40 mouse cellular contexts compared by ENCODE assay signal in the genomic region with DNA sequence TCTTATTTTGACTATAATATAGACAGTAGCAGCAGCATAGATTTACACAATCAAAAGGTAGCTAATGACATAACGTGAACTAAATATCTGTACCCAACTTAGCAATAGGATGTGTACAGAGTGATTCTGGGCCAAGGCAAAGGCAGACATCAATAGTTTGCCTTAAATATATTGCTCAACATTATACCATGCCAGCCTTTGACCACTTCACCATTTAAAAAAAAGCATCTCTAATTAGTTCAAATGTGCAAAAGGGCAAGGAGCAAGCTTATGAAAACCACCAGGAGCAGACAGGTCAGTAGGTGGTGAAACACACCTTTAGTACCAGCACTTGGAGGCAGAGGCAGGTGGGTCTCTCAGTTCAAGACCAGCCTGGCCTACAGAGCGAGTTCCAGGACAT. TPM values are rescaled to one million over a fixed set of nuclear protein-coding genes. Genes with fewer than 3 reads are reported as not detected.
"Had no signal": no experiment of that assay in that cellular context is flagged by ENCODE, and none has a peak within 500 bp of the region (broad histone marks: within the 10 kb centered on the region; RNA-seq: fewer than 3 reads in every experiment).

No protein-coding gene starts in this region.

- H3K9ac ChIP-seq: limb, embryonic 12.5 days; limb, embryonic 13.5 days; limb, embryonic 15.5 days; liver, embryonic 13.5 days; liver, embryonic 14.5 days; liver, embryonic 15.5 days; lung, embryonic 14.5 days; lung, embryonic 15.5 days; midbrain, embryonic 12.5 days; midbrain, embryonic 13.5 days; midbrain, embryonic 15.5 days; neural tube, embryonic 12.5 days had no signal

- H3K9me3 ChIP-seq: limb, embryonic 10.5 days; limb, embryonic 12.5 days; limb, embryonic 13.5 days; limb, embryonic 15.5 days; liver, embryonic 13.5 days; liver, embryonic 15.5 days; lung, embryonic 15.5 days; megakaryocyte, embryonic 14.5 days; midbrain, embryonic 10.5 days; midbrain, embryonic 12.5 days; midbrain, embryonic 13.5 days; midbrain, embryonic 15.5 days; neural tube, embryonic 12.5 days had no signal

- DNase-seq: left cerebral cortex, postnatal 4 days; liver, embryonic 13.5 days; lung, adult 18-20 months; lung, adult 2 months; lung, embryonic 14.5 days; lung, postnatal 10 days; lung, postnatal 14 days; lung, postnatal 36 days; lung, postnatal 4 days; midbrain, embryonic 14.5 days had no signal

- H3K27me3 ChIP-seq: limb, embryonic 12.5 days; limb, embryonic 13.5 days; limb, embryonic 15.5 days; liver, embryonic 13.5 days; liver, embryonic 15.5 days; lung, embryonic 15.5 days; megakaryocyte, embryonic 14.5 days; midbrain, embryonic 12.5 days; midbrain, embryonic 13.5 days; midbrain, embryonic 15.5 days; neural tube, embryonic 12.5 days had no signal

- H3K4me2 ChIP-seq: limb, embryonic 12.5 days; limb, embryonic 13.5 days; limb, embryonic 15.5 days; liver, embryonic 11.5 days; liver, embryonic 13.5 days; liver, embryonic 15.5 days; lung, embryonic 14.5 days; lung, embryonic 15.5 days; midbrain, embryonic 11.5 days; midbrain, embryonic 12.5 days; midbrain, embryonic 13.5 days; midbrain, embryonic 15.5 days; neural tube, embryonic 12.5 days had no signal

- H3K27ac ChIP-seq: left cerebral cortex, adult 2 months; limb, embryonic 10.5 days; limb, embryonic 12.5 days; limb, embryonic 13.5 days; limb, embryonic 15.5 days; liver, embryonic 13.5 days; liver, embryonic 14.5 days; liver, embryonic 15.5 days; lung, embryonic 15.5 days; macrophage; midbrain, embryonic 10.5 days; midbrain, embryonic 12.5 days; midbrain, embryonic 13.5 days; midbrain, embryonic 15.5 days; neural tube, embryonic 12.5 days had no signal

- H3K4me3 ChIP-seq: left cerebral cortex, adult 2 months; limb, embryonic 10.5 days; limb, embryonic 12.5 days; limb, embryonic 13.5 days; limb, embryonic 15.5 days; liver, embryonic 13.5 days; liver, embryonic 15.5 days; lung, embryonic 15.5 days; megakaryocyte, embryonic 14.5 days; midbrain, embryonic 10.5 days; midbrain, embryonic 12.5 days; midbrain, embryonic 13.5 days; midbrain, embryonic 15.5 days; myocyte; neural tube, embryonic 12.5 days had no signal

- ATAC-seq: lung, postnatal 0 days; midbrain, embryonic 13.5 days; midbrain, embryonic 15.5 days; midbrain, embryonic 16.5 days had no signal

RNA-seq across cellular contexts. Expression of a gene that starts 50.7 kb away (rescaled TPM):
- total RNA-seq: megakaryocyte-erythroid progenitor cell, adult 5-6 weeks; monocyte, adult 5-6 weeks had no signal
- polyA plus RNA-seq: lung, embryonic 14.5 days; lung, postnatal 0 days; midbrain, embryonic 12.5 days; myocyte; neural tube, embryonic 11.5 days had no signal

RNA-seq across cellular contexts. Expression of a gene that starts 54.4 kb away (rescaled TPM):
- total RNA-seq: left cerebral cortex, postnatal 14 days; megakaryocyte progenitor cell, adult 5-6 weeks; megakaryocyte, adult 5-6 weeks; megakaryocyte-erythroid progenitor cell, adult 5-6 weeks; monocyte, adult 5-6 weeks had no signal
- polyA plus RNA-seq: limb, embryonic 10.5 days; limb, embryonic 11.5 days; limb, embryonic 12.5 days; limb, embryonic 13.5 days; limb, embryonic 14.5 days; limb, embryonic 15.5 days; liver, embryonic 11.5 days; liver, embryonic 13.5 days; liver, embryonic 14.5 days; liver, embryonic 15.5 days; liver, embryonic 16.5 days; lung, adult 2 months; lung, embryonic 14.5 days; lung, embryonic 15.5 days; lung, embryonic 16.5 days; lung, postnatal 0 days; macrophage; midbrain, embryonic 10.5 days; midbrain, embryonic 11.5 days; midbrain, embryonic 12.5 days; midbrain, embryonic 13.5 days; midbrain, embryonic 14.5 days; midbrain, embryonic 15.5 days; midbrain, embryonic 16.5 days; myocyte; neural tube, embryonic 11.5 days; neural tube, embryonic 12.5 days had no signal
